Mouse (Mus musculus) thymus, adult 2 months (tissue): ENCODE results near the gene Asb17. TPM values are rescaled to one million over a fixed set of nuclear protein-coding genes. Genes with fewer than 3 reads are reported as not detected.

ENCODE experiments used
- DNase-seq: peaks from one replicate; pipeline ENCODE4 v3.0.0; 2021
- H3K27ac ChIP-seq: fragments of 200-500 bp; 2 replicates; pipeline ENCODE4 v1.5.1; 2012; ENCODE audit warnings: low read length, control low read depth; ENCODE audit not compliant: control insufficient read depth, insufficient read depth
- H3K27me3 ChIP-seq: fragments of 200-500 bp; 2 replicates; pipeline ENCODE4 v1.6.1; 2012; ENCODE audit warnings: mild to moderate bottlenecking, low read length, moderate library complexity, mixed read lengths; ENCODE audit not compliant: control insufficient read depth, insufficient read depth
- H3K36me3 ChIP-seq: fragments of 200-500 bp; 2 replicates; pipeline ENCODE4 v1.6.1; 2012; ENCODE audit warnings: mild to moderate bottlenecking, low read length, moderate library complexity; ENCODE audit not compliant: control insufficient read depth, insufficient read depth
- H3K4me1 ChIP-seq: fragments of 200-500 bp; replicated peaks from 2 replicates; pipeline ENCODE4 v1.6.1; 2012; ENCODE audit warnings: low read length; ENCODE audit not compliant: control insufficient read depth, insufficient read depth
- H3K4me3 ChIP-seq: fragments of 200-500 bp; 2 replicates; pipeline ENCODE4 v1.5.1; 2012; ENCODE audit warnings: mild to moderate bottlenecking, low read length, control low read depth, moderate library complexity; ENCODE audit not compliant: control insufficient read depth, insufficient read depth
- CTCF ChIP-seq: fragments of 200-500 bp; IDR thresholded peaks from 2 replicates; pipeline ENCODE4 v1.5.1; 2012; ENCODE audit warnings: mild to moderate bottlenecking, control low read depth, low read length, moderate library complexity, borderline replicate concordance; ENCODE audit not compliant: control insufficient read depth, poor library complexity, insufficient read depth; ENCODE audit errors: extremely low read depth
- POLR2A ChIP-seq: fragments of 200-500 bp; IDR thresholded peaks from 2 replicates; pipeline ENCODE4 v1.6.1; 2012; ENCODE audit warnings: mild to moderate bottlenecking, low read length, control low read depth, moderate library complexity; ENCODE audit not compliant: control insufficient read depth, poor library complexity, insufficient read depth; ENCODE audit errors: extremely low read depth
- WGBS: fragments of 180-500 bp; shearing (Covaris S2); methylation state at CpG from one replicate; pipeline ENCODE4 v1.1.7; 2018; 5-methylcytosine and 5-hydroxymethylcytosine counted together
- polyA plus RNA-seq: library from polyadenylated mRNA; depleted of rRNA; stranded (reverse); fragments of >200 nt; gene quantifications from 2 replicates; pipeline ENCODE4 v1.2.3, GENCODE M21; 2012; rRNA removed

The Asb17 gene
- not detected in 2 replicates for polyA plus RNA-seq

GRCm38 (mm10) chr3:153844030-153844429, at the start of gene Asb17:
TSS of gene Asb17 (plus strand) at chr3:153844209.
- Histone ChIP-seq H3K4me1 (no peaks in the 10 kb centered on the region), H3K36me3 (no peaks in the 10 kb centered on the region), H3K4me3 (no peak within 1 kb of the TSS), H3K27ac (no peak within 1 kb of the TSS), H3K27me3 (no peaks in the 10 kb centered on the region)
- no peak for DNase-seq
- WGBS, result 95% methylated on average over 10 of the region's 10 CpGs
- TF ChIP-seq POLR2A (no peak), CTCF (no peak)

GRCm38 (mm10) chr3:153797574-153797973, 46.4 kb upstream of the Asb17 start:
- TF ChIP-seq POLR2A (no peak), CTCF (no peak)
- no peak for DNase-seq
- 6% methylated on average over 7 of the region's 7 CpGs for WGBS
- Histone ChIP-seq H3K4me1 (peaks cover 4% of the 10 kb centered on the region), H3K36me3 (no peaks in the 10 kb centered on the region), H3K4me3 (no peak overlapping the region), H3K27ac (no peak overlapping the region), H3K27me3 (no peaks in the 10 kb centered on the region)

GRCm38 (mm10) chr3:153799603-153800002, 44.4 kb upstream of the Asb17 start:
- H3K4me1 ChIP-seq, result peaks cover 4% of the 10 kb centered on the region
- no peak overlapping the region for H3K27ac ChIP-seq
- H3K27me3 ChIP-seq, result no peaks in the 10 kb centered on the region
- TF ChIP-seq CTCF (no peak), POLR2A (no peak)
- WGBS, result 97% methylated on average over 11 of the region's 11 CpGs
- no peak overlapping the region for H3K4me3 ChIP-seq
- no peak for DNase-seq
- H3K36me3 ChIP-seq, result no peaks in the 10 kb centered on the region

GRCm38 (mm10) chr3:153800690-153801089, 43.3 kb upstream of the Asb17 start:
- Histone ChIP-seq H3K27ac (no peak overlapping the region), H3K4me1 (peaks cover 4% of the 10 kb centered on the region), H3K4me3 (no peak overlapping the region), H3K36me3 (no peaks in the 10 kb centered on the region), H3K27me3 (no peaks in the 10 kb centered on the region)
- no peak for DNase-seq
- 92% methylated on average over 5 of the region's 5 CpGs for WGBS
- TF ChIP-seq CTCF (no peak), POLR2A (no peak)

GRCm38 (mm10) chr3:153801541-153801940, 42.5 kb upstream of the Asb17 start:
- no peaks in the 10 kb centered on the region for H3K36me3 ChIP-seq
- peaks cover 4% of the 10 kb centered on the region for H3K4me1 ChIP-seq
- no peak overlapping the region for H3K27ac ChIP-seq
- H3K27me3 ChIP-seq, result no peaks in the 10 kb centered on the region
- no peak for TF ChIP-seq POLR2A
- no peak for TF ChIP-seq CTCF
- DNase-seq, result no peak
- 70% methylated on average over 6 of the region's 6 CpGs for WGBS
- H3K4me3 ChIP-seq, result no peak overlapping the region

- Histone ChIP-seq H3K4me1 (peaks cover 4% of the 10 kb centered on the region), H3K36me3 (no peaks in the 10 kb centered on the region), H3K27ac (no peak overlapping the region), H3K4me3 (no peak overlapping the region), H3K27me3 (no peaks in the 10 kb centered on the region)
- no peak for DNase-seq
- 94% methylated on average over 5 of the region's 5 CpGs for WGBS
- no peak for TF ChIP-seq POLR2A
- no peak for TF ChIP-seq CTCF
Observed at GRCm38 (mm10) chr3:153802640-153803039, 41.4 kb upstream of the Asb17 start.

- H3K36me3 ChIP-seq, result no peaks in the 10 kb centered on the region
- no peak for TF ChIP-seq POLR2A
- no peak for TF ChIP-seq CTCF
- H3K27me3 ChIP-seq, result no peaks in the 10 kb centered on the region
- no peak overlapping the region for H3K4me3 ChIP-seq
- no peak overlapping the region for H3K27ac ChIP-seq
- 96% methylated on average over 7 of the region's 7 CpGs for WGBS
- DNase-seq, result no peak
- H3K4me1 ChIP-seq, result peaks cover 8% of the 10 kb centered on the region
Observed at GRCm38 (mm10) chr3:153804032-153804431, 40.0 kb upstream of the Asb17 start.
